Mouse (Mus musculus): ENCODE data around the gene Tnfrsf23. TPM values are rescaled to one million over a fixed set of nuclear protein-coding genes. Genes with fewer than 3 reads are reported as not detected.

Tnfrsf23 gene
- polyA plus RNA-seq, 1 experiment: 16.7 TPM

DNA sequence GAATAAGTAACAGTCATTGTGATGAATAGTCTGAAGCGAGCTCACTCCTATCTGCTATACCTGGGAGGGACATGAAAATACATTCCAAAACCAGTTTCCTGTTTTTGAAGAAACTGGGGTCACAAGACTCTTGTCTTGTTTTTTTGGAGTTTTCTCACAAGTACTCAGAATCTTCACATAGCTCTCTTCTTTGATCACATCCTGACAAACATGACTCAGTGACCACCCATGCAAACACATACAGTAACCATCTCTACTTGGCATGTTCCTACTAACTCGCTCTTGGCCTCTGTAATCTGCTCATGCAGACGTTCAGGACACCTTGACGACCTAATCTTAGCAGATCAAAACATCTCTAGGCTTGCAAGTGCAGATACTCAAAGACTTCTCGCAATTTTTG lies 60.5 kb downstream of the Tnfrsf23 start:
- no peaks in the 10 kb centered on the region for H3K27me3 ChIP-seq (ENCODE audit: control insufficient read depth, insufficient read depth, insufficient read length)
- H3K36me3 ChIP-seq (ENCODE audit: control insufficient read depth, insufficient read depth): no peaks in the 10 kb centered on the region
- no peak for TF ChIP-seq CEBPB (IDR thresholded peaks at IDR 0.05; ENCODE audit: low read depth)
- no peak for TF ChIP-seq USF1 (IDR thresholded peaks at IDR 0.05; ENCODE audit: low read depth)
- TF ChIP-seq CTCF (IDR thresholded peaks at IDR 0.05; ENCODE audit: control insufficient read depth, insufficient read depth, insufficient read length): no peak
- TF ChIP-seq MAX (IDR thresholded peaks at IDR 0.05): no peak
- TF ChIP-seq MYOG (IDR thresholded peaks at IDR 0.05; ENCODE audit: control insufficient read depth, extremely low read depth, insufficient read length): no peak
- no peaks in the 10 kb centered on the region for H3K79me3 ChIP-seq (ENCODE audit: low read depth)
- H3ac ChIP-seq (ENCODE audit: control insufficient read depth, insufficient read length, low read depth): no peak overlapping the region
- H3K79me2 ChIP-seq (ENCODE audit: control insufficient read depth, insufficient read depth): no peaks in the 10 kb centered on the region
- no peak overlapping the region for H3K4me3 ChIP-seq (ENCODE audit: insufficient read depth, poor library complexity, severe bottlenecking)

DNA sequence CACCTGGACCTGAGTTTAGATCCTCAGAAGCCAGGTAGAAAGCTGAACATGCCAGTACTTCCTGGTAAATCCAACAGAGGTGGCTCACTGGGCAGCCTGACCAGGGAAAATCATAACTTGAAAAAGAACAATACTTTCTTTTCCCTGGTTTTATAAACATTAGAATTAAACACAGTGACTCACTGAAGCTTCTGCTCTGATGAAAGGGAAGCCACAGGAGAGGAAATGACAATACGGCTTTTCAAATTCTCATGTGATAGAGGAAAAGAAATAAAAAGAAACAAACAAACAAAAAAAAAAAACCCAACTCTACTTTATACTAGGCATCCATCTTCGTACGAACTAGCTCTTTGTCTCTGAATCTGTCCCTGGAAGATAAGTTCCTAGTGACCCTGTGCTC lies 61.1 kb downstream of the Tnfrsf23 start:
- H3K79me3 ChIP-seq (ENCODE audit: low read depth): no peaks in the 10 kb centered on the region
- no peaks in the 10 kb centered on the region for H3K79me2 ChIP-seq (ENCODE audit: control insufficient read depth, insufficient read depth)
- TF ChIP-seq FOSL1 (IDR thresholded peaks at IDR 0.05; ENCODE audit: insufficient read depth, low read length, poor library complexity, severe bottlenecking) (no peak), USF1 (IDR thresholded peaks at IDR 0.05; ENCODE audit: low read depth) (no peak), CEBPB (IDR thresholded peaks at IDR 0.05; ENCODE audit: low read depth) (no peak), CTCF (IDR thresholded peaks at IDR 0.05; ENCODE audit: control insufficient read depth, insufficient read depth, insufficient read length) (no peak)
- no peaks in the 10 kb centered on the region for H3K36me3 ChIP-seq (ENCODE audit: control insufficient read depth, insufficient read depth)
- no peak overlapping the region for H3K4me3 ChIP-seq (ENCODE audit: insufficient read depth, poor library complexity, severe bottlenecking)
- H3ac ChIP-seq (ENCODE audit: control insufficient read depth, insufficient read length, low read depth): no peak overlapping the region
- no peaks in the 10 kb centered on the region for H3K27me3 ChIP-seq (ENCODE audit: control insufficient read depth, insufficient read depth, insufficient read length)

DNA sequence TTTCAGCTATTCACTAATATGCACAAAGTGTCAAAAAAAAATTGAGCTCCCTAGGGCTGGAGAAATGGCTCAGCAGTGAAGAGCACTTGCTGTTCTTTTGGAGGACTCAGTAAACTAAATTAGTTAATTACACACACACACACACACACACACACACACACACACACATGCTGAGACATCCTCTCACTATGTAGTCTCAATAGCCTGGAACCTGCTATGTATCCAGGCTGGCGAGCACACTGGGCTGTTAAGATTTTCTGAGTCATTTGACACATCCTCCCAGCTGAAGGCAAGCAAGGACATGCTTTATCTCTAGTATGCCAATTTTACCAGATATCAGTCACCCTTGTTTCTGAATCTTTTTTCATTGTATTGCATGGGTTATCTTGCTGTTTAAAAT lies 64.7 kb downstream of the Tnfrsf23 start:
- Histone ChIP-seq H3K4me3 (ENCODE audit: insufficient read depth, poor library complexity, severe bottlenecking) (no peak overlapping the region), H3K79me3 (ENCODE audit: low read depth) (no peaks in the 10 kb centered on the region), H3ac (ENCODE audit: control insufficient read depth, insufficient read length, low read depth) (no peak overlapping the region), H3K79me2 (ENCODE audit: control insufficient read depth, insufficient read depth) (no peaks in the 10 kb centered on the region), H3K27me3 (ENCODE audit: control insufficient read depth, insufficient read depth, insufficient read length) (no peaks in the 10 kb centered on the region), H3K36me3 (ENCODE audit: control insufficient read depth, insufficient read depth) (no peaks in the 10 kb centered on the region)
- TF ChIP-seq MAX (IDR thresholded peaks at IDR 0.05): no peak
- TF ChIP-seq CTCF (IDR thresholded peaks at IDR 0.05; ENCODE audit: control insufficient read depth, insufficient read depth, insufficient read length): no peak
- TF ChIP-seq USF1 (IDR thresholded peaks at IDR 0.05; ENCODE audit: low read depth): no peak

Other genes with a start within 250 kb of the Tnfrsf23 start
- gene Cdkn1c, start 224.8 kb downstream of the Tnfrsf23 start, polyA plus RNA-seq (2012; fragmentation: generic; extraction: Trizol): 2.3 TPM
- not detected for gene Slc22a18, start 212.1 kb downstream of the Tnfrsf23 start, polyA plus RNA-seq (2012; fragmentation: generic; extraction: Trizol)
- 0.14 TPM for gene Phlda2, start 182.7 kb downstream of the Tnfrsf23 start, polyA plus RNA-seq (2012; fragmentation: generic; extraction: Trizol)
- 112 TPM for gene Nap1l4, start 136.8 kb downstream of the Tnfrsf23 start, polyA plus RNA-seq (2012; fragmentation: generic; extraction: Trizol)
- 137 TPM for gene Cars, start 85.8 kb downstream of the Tnfrsf23 start, polyA plus RNA-seq (2012; fragmentation: generic; extraction: Trizol)
- gene Tnfrsf26, start 57.1 kb downstream of the Tnfrsf23 start, polyA plus RNA-seq (2012; fragmentation: generic; extraction: Trizol): 0.04 TPM
- gene Tnfrsf22, start 36.2 kb downstream of the Tnfrsf23 start, polyA plus RNA-seq (2012; fragmentation: generic; extraction: Trizol): 12.2 TPM
- gene Osbpl5, start 71.1 kb upstream of the Tnfrsf23 start, polyA plus RNA-seq (2012; fragmentation: generic; extraction: Trizol): 41.1 TPM
- not detected for gene Mrgprg, start 81.1 kb upstream of the Tnfrsf23 start, polyA plus RNA-seq (2012; fragmentation: generic; extraction: Trizol)
- gene Mrgpre, start 98.6 kb upstream of the Tnfrsf23 start, polyA plus RNA-seq (2012; fragmentation: generic; extraction: Trizol): 2.9 TPM
- 5.6 TPM for gene Nadsyn1, start 137.0 kb upstream of the Tnfrsf23 start, polyA plus RNA-seq (2012; fragmentation: generic; extraction: Trizol)
- 27.8 TPM for gene Dhcr7, start 137.3 kb upstream of the Tnfrsf23 start, polyA plus RNA-seq (2012; fragmentation: generic; extraction: Trizol)
- gene Gm498, start 181.0 kb upstream of the Tnfrsf23 start, polyA plus RNA-seq (2012; fragmentation: generic; extraction: Trizol): not detected

Measured in C2C12 (cell line).